Mouse (Mus musculus) ES-E14 (cell line): ENCODE measurements at regions not wholly inside any gene's neighbourhood (a gene's known extent, or its start where the extent isn't known, plus 50 kb on each side); places are given as distances from the start of the nearest gene placed in this dataset.

Experiments used
- CHD2 ChIP-seq: IDR thresholded peaks from 2 replicates; pipeline ENCODE4 v1.6.1; 2014; ENCODE audit warnings: mild to moderate bottlenecking, low read depth, low read length, inconsistent platforms
- MAFK ChIP-seq: IDR thresholded peaks from 2 replicates; pipeline ENCODE4 v1.6.1; 2014; ENCODE audit warnings: mild to moderate bottlenecking, low read depth, low read length, inconsistent platforms; ENCODE audit not compliant: insufficient read depth

GRCm38 (mm10) chr15:72135992-72136617 is 1698.3 kb upstream of the Gm6569 start:
- TF ChIP-seq CHD2, result no peak
- TF ChIP-seq MAFK, result no peak
